Mouse (Mus musculus): ENCODE results near the gene Hadha. TPM values are rescaled to one million over a fixed set of nuclear protein-coding genes. Genes with fewer than 3 reads are reported as not detected.

The Hadha gene
- polyA plus RNA-seq, 1 experiment, result 122 TPM

DNA sequence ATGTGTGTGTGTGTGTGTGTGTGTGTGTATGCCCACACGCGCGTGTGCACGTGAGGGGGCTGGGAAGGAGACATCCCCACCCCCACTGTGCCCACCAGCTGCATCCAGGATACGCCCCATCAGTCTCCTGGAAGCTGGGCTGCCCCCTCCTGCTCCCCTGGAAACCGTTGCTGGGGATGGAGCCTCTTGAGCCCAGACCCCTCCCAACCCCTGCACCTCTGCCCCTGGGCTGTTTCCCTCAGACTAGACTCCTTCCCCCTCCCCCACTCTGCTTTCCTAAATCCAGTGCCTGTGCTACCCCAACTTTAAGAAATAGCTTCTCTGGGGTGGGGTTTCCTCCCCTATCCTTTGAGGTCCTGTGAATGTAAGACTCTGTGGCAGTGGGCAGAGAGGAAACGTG is 47.8 kb downstream of the Hadha start:
- TF ChIP-seq CTCF (conservative IDR thresholded peaks at IDR 0.05; ENCODE audit: insufficient read depth, insufficient read length, low read depth, low read length), result no peak
- TF ChIP-seq POLR2A (IDR thresholded peaks at IDR 0.05; ENCODE audit: low read depth, low read length), result no peak
- Histone ChIP-seq H3K4me3 (ENCODE audit: insufficient read depth, low read depth, low read length) (no peak overlapping the region), H3K4me1 (ENCODE audit: control insufficient read depth, insufficient read depth, low read length) (no peaks in the 10 kb centered on the region), H3K27me3 (replicated peaks; ENCODE audit: control insufficient read depth, insufficient read depth, low read length) (0 out of 2 replicates have a peak, but pooled peaks cover 1% of the 10 kb centered on the region), H3K27ac (ENCODE audit: insufficient read depth, low read depth, low read length) (no peak overlapping the region), H3K36me3 (ENCODE audit: control insufficient read depth, insufficient read depth, low read length) (no peaks in the 10 kb centered on the region)
- WGBS, result 50% methylated on average over 7 of the region's 7 CpGs
- DNase-seq, result no peak

DNA sequence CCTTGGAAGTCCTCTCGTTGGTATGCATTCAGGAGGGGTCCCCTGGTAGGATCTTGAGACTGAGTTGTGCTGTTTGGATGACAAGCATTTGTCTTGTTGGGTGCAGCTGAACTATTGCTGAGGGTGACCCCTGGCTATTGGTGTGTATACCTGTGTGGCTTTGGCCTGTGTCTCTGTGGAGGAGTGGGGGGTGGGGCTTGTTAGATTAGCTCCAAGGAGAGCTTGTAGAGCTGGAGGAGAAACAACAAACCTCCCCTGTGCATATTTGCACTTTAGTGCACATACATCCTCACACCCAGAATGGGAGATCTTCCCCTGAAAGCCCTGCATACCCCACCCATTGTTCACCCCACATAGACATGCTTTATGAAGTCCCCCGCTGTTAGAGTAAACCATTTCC is 48.2 kb downstream of the Hadha start:
- no peak for DNase-seq
- H3K36me3 ChIP-seq (ENCODE audit: control insufficient read depth, insufficient read depth, low read length), result no peaks in the 10 kb centered on the region
- 61% methylated on average over 2 of the region's 2 CpGs for WGBS
- H3K4me1 ChIP-seq (ENCODE audit: control insufficient read depth, insufficient read depth, low read length), result no peaks in the 10 kb centered on the region
- TF ChIP-seq POLR2A (IDR thresholded peaks at IDR 0.05; ENCODE audit: low read depth, low read length), result no peak
- H3K27me3 ChIP-seq (replicated peaks; ENCODE audit: control insufficient read depth, insufficient read depth, low read length), result 0 out of 2 replicates have a peak, but pooled peaks cover 1% of the 10 kb centered on the region
- no peak overlapping the region for H3K4me3 ChIP-seq (ENCODE audit: insufficient read depth, low read depth, low read length)
- no peak overlapping the region for H3K27ac ChIP-seq (ENCODE audit: insufficient read depth, low read depth, low read length)

DNA sequence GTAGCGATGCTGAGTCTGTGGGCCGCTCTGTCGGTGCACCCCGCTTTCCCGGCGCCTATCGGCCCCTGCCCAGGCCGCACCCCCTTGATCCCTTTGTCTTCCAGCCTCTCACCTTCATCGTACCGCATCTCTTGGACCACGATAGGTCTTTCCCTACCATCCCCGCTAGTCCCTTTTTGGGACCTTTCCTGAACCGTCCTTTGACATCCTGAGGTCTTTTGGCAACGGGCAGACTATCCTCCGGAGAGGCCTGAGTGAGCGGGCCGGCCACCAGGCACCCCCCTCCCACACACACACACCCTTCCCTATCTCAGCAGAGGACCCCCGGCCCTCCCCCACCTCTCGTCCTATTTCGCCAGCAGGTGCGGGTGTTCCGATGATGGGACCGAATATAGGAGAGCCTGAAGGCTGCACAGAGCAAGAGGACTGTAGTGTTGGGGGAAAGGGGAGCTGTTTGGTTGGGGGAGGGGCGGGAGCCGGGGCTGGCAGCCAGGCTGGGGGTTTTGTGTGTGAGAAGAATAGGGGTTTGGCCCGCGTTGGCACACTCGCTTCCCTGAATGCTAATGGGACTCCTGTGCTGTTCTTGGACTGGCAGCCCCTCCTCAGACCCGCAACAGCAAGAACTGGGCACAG is 49.2 kb downstream of the Hadha start, which contains the start of gene 3110082J24Rik:
Gene 3110082J24Rik, minus strand, starts transcription at position 419 of the 633 bp plus-strand sequence.
- no peaks in the 10 kb centered on the region for H3K4me1 ChIP-seq (ENCODE audit: control insufficient read depth, insufficient read depth, low read length)
- H3K36me3 ChIP-seq (ENCODE audit: control insufficient read depth, insufficient read depth, low read length), result no peaks in the 10 kb centered on the region
- no peak for DNase-seq
- no peak within 1 kb of the TSS for H3K27ac ChIP-seq (ENCODE audit: insufficient read depth, low read depth, low read length)
- 0 out of 2 replicates have a peak, but pooled peaks cover 1% of the 10 kb centered on the region for H3K27me3 ChIP-seq (replicated peaks; ENCODE audit: control insufficient read depth, insufficient read depth, low read length)
- peak within 1 kb of the TSS; percentile 22; the same call in 1 of the 2 replicates for H3K4me3 ChIP-seq (ENCODE audit: insufficient read depth, low read depth, low read length)
- 8% methylated on average over 29 of the region's 29 CpGs for WGBS
- TF ChIP-seq CTCF (conservative IDR thresholded peaks at IDR 0.05; ENCODE audit: insufficient read depth, insufficient read length, low read depth, low read length), result no peak

DNA sequence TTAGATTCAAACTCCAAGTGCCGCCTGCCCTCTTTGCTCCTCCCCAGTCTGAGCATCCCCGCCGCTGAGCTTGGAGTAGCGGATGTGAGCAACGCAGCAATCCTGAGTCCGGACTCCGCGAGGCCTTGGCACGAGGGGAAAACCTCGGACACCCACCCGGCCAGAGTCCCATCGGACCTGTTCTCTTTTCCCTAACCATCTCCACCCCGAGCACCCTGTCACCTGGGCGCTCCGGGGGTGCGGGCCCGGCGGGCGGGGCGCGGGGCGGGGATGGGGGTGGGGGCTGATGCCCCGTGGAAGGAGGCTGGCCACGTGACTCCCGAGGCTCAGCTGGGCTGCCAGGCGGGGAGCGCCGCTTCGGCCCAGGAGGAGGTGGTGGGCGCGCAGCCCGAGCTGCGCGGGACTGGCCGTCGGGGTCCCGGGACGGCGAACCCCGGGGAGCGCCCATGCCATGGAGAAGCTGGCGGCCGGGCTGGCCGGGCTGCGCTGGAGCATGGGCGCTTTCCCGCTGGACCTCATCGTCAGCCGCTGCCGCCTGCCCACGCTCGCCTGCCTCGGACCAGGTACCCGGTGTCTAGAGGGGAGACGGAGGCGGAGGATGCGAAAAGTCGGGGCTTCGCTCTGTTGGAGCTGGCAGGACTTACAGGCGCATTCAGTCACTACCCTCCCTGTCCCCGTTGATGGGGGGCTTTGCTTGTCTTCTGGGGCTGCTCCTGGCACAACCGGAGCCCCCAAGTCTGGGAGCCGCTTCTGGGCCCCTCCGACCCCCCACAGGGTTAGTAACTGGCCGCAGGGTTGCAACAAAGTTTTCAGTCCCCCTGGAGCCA is 49.9 kb downstream of the Hadha start, which contains the start of gene Garem2:
Gene Garem2, plus strand, starts transcription at position 321 of the 827 bp plus-strand sequence.
- TF ChIP-seq POLR2A (IDR thresholded peaks at IDR 0.05; ENCODE audit: low read depth, low read length), result no peak
- TF ChIP-seq CTCF (conservative IDR thresholded peaks at IDR 0.05; ENCODE audit: insufficient read depth, insufficient read length, low read depth, low read length), result no peak
- peak within 1 kb of the TSS; percentile 22; the same call in 1 of the 2 replicates for H3K4me3 ChIP-seq (ENCODE audit: insufficient read depth, low read depth, low read length)
- DNase-seq, result no peak
- H3K4me1 ChIP-seq (ENCODE audit: control insufficient read depth, insufficient read depth, low read length), result no peaks in the 10 kb centered on the region
- H3K27me3 ChIP-seq (replicated peaks; ENCODE audit: control insufficient read depth, insufficient read depth, low read length), result 0 out of 2 replicates have a peak, but pooled peaks cover 1% of the 10 kb centered on the region
- H3K27ac ChIP-seq (ENCODE audit: insufficient read depth, low read depth, low read length), result no peak within 1 kb of the TSS
- 2% methylated on average over 62 of the region's 65 CpGs for WGBS
- no peaks in the 10 kb centered on the region for H3K36me3 ChIP-seq (ENCODE audit: control insufficient read depth, insufficient read depth, low read length)

DNA sequence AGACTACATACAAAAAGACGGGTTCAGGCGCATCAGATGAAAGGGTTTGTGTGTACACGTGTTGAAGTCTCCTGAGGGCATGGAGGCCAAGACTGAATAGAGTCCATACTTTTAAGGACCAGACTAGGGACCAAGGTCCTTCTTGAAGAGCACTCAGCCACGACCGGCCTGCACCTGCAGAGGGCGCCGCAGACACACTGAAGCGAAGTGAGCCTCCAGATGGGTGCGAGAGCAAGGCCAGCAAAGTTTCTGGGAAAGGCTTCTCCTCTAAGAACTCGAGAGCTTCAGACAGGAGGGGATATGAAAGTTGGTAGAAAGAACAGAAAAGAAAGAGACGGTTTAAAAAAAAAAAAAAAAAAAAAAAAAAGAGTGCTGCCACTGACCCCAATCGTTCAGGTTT is 50.6 kb downstream of the Hadha start:
- Histone ChIP-seq H3K27ac (ENCODE audit: insufficient read depth, low read depth, low read length) (no peak overlapping the region), H3K4me1 (ENCODE audit: control insufficient read depth, insufficient read depth, low read length) (no peaks in the 10 kb centered on the region), H3K4me3 (ENCODE audit: insufficient read depth, low read depth, low read length) (no peak overlapping the region), H3K36me3 (ENCODE audit: control insufficient read depth, insufficient read depth, low read length) (no peaks in the 10 kb centered on the region), H3K27me3 (replicated peaks; ENCODE audit: control insufficient read depth, insufficient read depth, low read length) (0 out of 2 replicates have a peak, but pooled peaks cover 1% of the 10 kb centered on the region)
- DNase-seq, result peak; percentile 57
- WGBS, result 8% methylated on average over 12 of the region's 12 CpGs
- TF ChIP-seq POLR2A (IDR thresholded peaks at IDR 0.05; ENCODE audit: low read depth, low read length) (no peak), CTCF (conservative IDR thresholded peaks at IDR 0.05; ENCODE audit: insufficient read depth, insufficient read length, low read depth, low read length) (peak; percentile 73)

DNA sequence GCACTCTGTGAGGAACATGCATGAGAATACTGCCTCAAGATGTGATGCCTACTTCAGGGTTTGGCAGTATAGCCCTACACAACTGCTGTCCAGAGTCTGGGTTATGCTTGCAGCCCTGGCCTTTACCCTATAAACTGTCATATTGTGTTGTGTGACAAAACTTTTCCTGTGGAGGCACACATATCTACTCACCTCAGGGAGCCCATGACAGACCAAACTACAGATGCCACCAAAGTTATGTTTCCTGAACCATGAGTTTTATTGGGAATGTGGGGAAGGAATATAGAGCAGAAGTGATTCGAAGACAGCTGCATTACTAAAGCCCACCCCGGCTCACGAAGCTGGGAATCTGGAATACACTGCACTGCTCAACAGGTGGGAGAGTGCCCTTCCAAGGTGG is 51.6 kb downstream of the Hadha start:
- DNase-seq, result no peak
- Histone ChIP-seq H3K27ac (ENCODE audit: insufficient read depth, low read depth, low read length) (no peak overlapping the region), H3K4me1 (ENCODE audit: control insufficient read depth, insufficient read depth, low read length) (no peaks in the 10 kb centered on the region), H3K27me3 (replicated peaks; ENCODE audit: control insufficient read depth, insufficient read depth, low read length) (0 out of 2 replicates have a peak, but pooled peaks cover 1% of the 10 kb centered on the region), H3K36me3 (ENCODE audit: control insufficient read depth, insufficient read depth, low read length) (no peaks in the 10 kb centered on the region), H3K4me3 (ENCODE audit: insufficient read depth, low read depth, low read length) (no peak overlapping the region)
- no peak for TF ChIP-seq POLR2A (IDR thresholded peaks at IDR 0.05; ENCODE audit: low read depth, low read length)
- no peak for TF ChIP-seq CTCF (conservative IDR thresholded peaks at IDR 0.05; ENCODE audit: insufficient read depth, insufficient read length, low read depth, low read length)
- 86% methylated on average over 3 of the region's 3 CpGs for WGBS

DNA sequence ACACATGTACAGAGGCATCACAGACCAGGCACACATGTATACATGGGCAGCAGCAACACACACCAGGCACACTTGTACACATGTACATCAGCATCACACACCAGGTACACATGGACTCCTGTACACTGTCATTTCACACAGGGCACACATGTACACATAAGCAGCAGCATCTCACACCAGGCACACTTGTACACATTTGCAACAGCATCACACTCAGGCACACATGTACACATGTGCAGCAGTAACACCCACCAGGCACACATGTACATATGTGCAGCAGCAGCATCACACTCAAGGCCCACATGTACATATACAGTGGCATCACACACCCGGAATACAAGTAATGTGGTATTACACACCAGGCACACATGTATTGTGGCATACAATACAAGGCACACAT is 56.7 kb downstream of the Hadha start:
- DNase-seq, result no peak
- Histone ChIP-seq H3K4me3 (ENCODE audit: insufficient read depth, low read depth, low read length) (no peak overlapping the region), H3K27ac (ENCODE audit: insufficient read depth, low read depth, low read length) (no peak overlapping the region), H3K36me3 (ENCODE audit: control insufficient read depth, insufficient read depth, low read length) (no peaks in the 10 kb centered on the region), H3K4me1 (ENCODE audit: control insufficient read depth, insufficient read depth, low read length) (no peaks in the 10 kb centered on the region), H3K27me3 (replicated peaks; ENCODE audit: control insufficient read depth, insufficient read depth, low read length) (no peaks in the 10 kb centered on the region)
- TF ChIP-seq POLR2A (IDR thresholded peaks at IDR 0.05; ENCODE audit: low read depth, low read length), result no peak
- no peak for TF ChIP-seq CTCF (conservative IDR thresholded peaks at IDR 0.05; ENCODE audit: insufficient read depth, insufficient read length, low read depth, low read length)
- WGBS, result 95% methylated on average over 1 of the region's 1 CpGs

All from kidney, adult 2 months (tissue).